Mouse (Mus musculus) midbrain, embryonic 10.5 days (tissue): ENCODE results near the gene Paqr3. TPM values are rescaled to one million over a fixed set of nuclear protein-coding genes. Genes with fewer than 3 reads are reported as not detected.

Experiments
- DNase-seq: peaks from one replicate; pipeline ENCODE4 v3.0.0-alpha.2; 2017; ENCODE audit warnings: low spot score
- H3K27ac ChIP-seq: fragments of 300-500 bp; sonication (generic); replicated peaks from 2 replicates; pipeline ENCODE4 v1.5.1; 2016; ENCODE audit warnings: mild to moderate bottlenecking
- H3K27me3 ChIP-seq: fragments of 300-500 bp; sonication (generic); 2 replicates; pipeline ENCODE4 v1.6.1; 2016; ENCODE audit warnings: low read depth, mild to moderate bottlenecking; ENCODE audit not compliant: poor library complexity, severe bottlenecking
- H3K36me3 ChIP-seq: fragments of 300-500 bp; sonication (generic); 2 replicates; pipeline ENCODE4 v1.6.1; 2016; ENCODE audit warnings: mild to moderate bottlenecking, moderate library complexity
- H3K4me1 ChIP-seq: fragments of 300-500 bp; sonication (generic); 2 replicates; pipeline ENCODE4 v1.6.1; 2016
- H3K4me3 ChIP-seq: fragments of 300-500 bp; sonication (generic); 2 replicates; pipeline ENCODE4 v1.5.1; 2016; ENCODE audit warnings: mild to moderate bottlenecking, moderate library complexity
- H3K9me3 ChIP-seq: fragments of 300-500 bp; sonication (generic); replicated peaks from 2 replicates; pipeline ENCODE4 v1.6.1; 2016; ENCODE audit warnings: mild to moderate bottlenecking
- WGBS: fragments of 180-500 bp; shearing (Covaris S2); methylation state at CpG from one replicate; pipeline ENCODE4 v1.1.7; 2016; 5-methylcytosine and 5-hydroxymethylcytosine counted together
- polyA plus RNA-seq: library from polyadenylated mRNA; unstranded; fragments of >200 nt; fragmentation: Nextera tagmentation; extraction: Ambion mirVana; gene quantifications from 2 replicates; pipeline ENCODE4 v1.2.1, GENCODE M21; 2016

Paqr3 gene
- polyA plus RNA-seq, 1 experiment from 2014 or later = 8.4 TPM

DNA sequence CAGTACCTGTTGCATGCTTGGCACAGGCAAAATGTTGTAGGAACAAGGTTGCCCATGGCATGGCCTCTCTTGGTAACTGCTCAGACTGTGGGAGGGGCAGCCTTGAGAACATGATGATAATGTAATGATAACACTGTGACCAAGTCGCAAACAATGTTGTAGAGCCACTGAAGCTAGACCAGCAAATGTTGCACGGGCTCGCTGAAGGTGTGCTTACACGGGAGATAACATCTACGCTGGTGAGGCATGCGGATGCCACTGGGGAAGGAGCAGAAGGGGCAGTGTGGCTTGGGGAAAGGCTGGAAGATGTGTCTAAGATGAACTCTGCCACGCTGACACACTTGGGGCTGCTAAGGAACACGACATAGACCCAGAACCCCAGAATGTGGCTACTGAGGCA lies 11.4 kb downstream of the Paqr3 start:
- 95% methylated on average over 8 of the region's 8 CpGs for WGBS
- DNase-seq = no peak
- H3K9me3 ChIP-seq = no peaks in the 10 kb centered on the region
- H3K4me1 ChIP-seq = peaks cover 5% of the 10 kb centered on the region
- H3K36me3 ChIP-seq = peaks cover 37% of the 10 kb centered on the region
- H3K27me3 ChIP-seq = no peaks in the 10 kb centered on the region
- H3K4me3 ChIP-seq = no peak overlapping the region
- no peak overlapping the region for H3K27ac ChIP-seq

DNA sequence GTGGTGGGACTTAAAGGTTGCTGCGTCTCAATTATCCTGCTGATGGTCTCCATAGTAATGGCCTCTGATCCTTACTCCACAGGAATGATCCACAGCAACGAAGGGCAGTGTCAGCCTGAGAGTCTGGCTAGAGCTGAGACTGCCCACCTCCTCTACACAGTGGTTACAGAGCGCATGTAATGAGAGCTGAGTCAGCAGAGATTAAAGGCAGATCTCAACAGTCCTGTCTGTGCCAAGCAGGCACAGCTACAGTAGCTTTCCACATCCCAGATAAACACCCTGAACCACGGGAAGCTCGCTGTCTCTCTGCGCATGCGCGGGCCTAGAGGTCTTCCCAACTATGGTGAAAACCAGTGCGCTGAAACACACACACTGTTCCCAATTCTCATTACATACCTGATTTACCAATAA lies 13.8 kb downstream of the Paqr3 start:
- Histone ChIP-seq H3K4me3 (no peak overlapping the region), H3K36me3 (peaks cover 38% of the 10 kb centered on the region), H3K27me3 (no peaks in the 10 kb centered on the region), H3K9me3 (no peaks in the 10 kb centered on the region), H3K4me1 (peaks cover 5% of the 10 kb centered on the region), H3K27ac (no peak overlapping the region)
- 73% methylated on average over 9 of the region's 9 CpGs for WGBS
- DNase-seq = peak; percentile 24

DNA sequence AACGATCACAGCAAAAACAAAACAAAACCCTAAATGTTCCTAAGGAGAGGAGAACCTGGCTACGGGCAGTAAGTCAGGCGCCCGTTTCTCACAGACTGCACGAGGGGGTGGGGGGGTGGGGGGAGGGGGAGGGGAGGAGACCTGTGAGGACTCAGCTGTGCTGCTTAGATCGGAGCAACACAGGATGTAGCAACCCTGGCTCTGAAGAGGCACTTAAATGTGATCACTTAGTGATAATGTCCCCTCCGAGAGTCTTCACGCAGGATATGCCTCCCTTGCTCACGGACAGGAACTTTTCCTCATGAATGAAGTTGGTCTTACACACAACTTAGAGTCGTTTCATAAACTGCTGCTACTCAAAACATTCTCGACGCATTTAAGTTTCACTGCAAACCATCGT lies 16.1 kb downstream of the Paqr3 start:
- Histone ChIP-seq H3K27ac (no peak overlapping the region), H3K36me3 (peaks cover 29% of the 10 kb centered on the region), H3K4me3 (no peak overlapping the region), H3K27me3 (no peaks in the 10 kb centered on the region), H3K9me3 (no peaks in the 10 kb centered on the region), H3K4me1 (peaks cover 5% of the 10 kb centered on the region)
- 77% methylated on average over 13 of the region's 13 CpGs for WGBS
- DNase-seq = no peak

DNA sequence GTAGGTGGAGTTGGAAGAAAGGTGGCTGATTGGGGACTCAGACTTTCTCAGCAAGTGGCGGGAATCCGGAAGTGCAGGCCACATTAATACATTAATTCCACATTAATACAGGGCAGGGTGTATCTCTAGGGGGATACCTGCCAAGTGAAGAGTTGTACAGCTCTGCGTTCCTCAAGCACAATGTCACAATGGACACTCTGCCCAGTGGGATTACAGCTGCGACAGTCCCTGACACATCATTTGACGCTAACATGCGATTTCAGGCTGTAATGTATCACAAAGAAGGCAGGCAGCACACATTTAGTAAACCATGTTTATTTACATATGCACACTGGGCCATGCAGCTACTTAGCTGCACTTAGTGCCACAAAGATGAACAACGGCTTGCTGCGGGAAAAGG lies 18.4 kb downstream of the Paqr3 start:
- Histone ChIP-seq H3K27ac (no peak overlapping the region), H3K4me1 (peaks cover 5% of the 10 kb centered on the region), H3K4me3 (no peak overlapping the region), H3K36me3 (peaks cover 24% of the 10 kb centered on the region), H3K27me3 (no peaks in the 10 kb centered on the region), H3K9me3 (no peaks in the 10 kb centered on the region)
- no peak for DNase-seq
- 84% methylated on average over 8 of the region's 8 CpGs for WGBS

DNA sequence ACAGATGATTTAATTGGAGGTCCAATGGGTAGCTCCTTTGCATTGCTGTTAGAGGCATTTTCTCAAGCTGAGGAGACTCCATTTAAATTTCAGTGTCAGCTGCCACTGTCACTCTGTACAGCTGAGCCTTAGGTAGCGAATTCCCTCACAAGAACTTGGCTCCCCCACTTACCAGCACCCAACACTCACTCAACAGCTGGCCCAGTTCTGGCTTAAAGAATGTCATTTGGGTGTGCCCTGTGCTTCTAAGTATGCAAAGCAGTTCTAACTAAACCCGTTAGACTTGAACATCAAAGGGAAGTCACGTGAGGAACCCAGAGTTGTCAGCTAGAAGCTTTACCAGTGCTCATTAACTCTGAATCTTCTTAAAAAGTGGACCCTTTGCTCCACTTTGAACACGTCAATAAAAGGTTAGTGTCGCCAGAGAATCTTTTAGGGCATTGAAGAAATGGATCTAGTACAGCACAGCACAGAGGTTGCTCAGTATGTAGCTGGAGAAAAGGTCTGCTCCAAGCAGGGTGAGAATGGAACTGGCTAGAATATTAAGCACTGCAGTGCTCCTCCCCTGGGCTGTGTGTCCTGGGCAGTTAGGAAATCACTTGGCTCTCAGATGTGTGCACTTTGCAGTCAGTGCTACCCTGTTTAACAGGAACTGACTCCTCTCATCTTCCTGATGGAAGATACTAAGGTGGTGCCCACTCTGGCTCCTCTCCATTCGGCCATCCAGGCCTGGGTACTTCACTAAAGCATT lies 21.2 kb downstream of the Paqr3 start:
- Histone ChIP-seq H3K4me1 (no peaks in the 10 kb centered on the region), H3K4me3 (no peak overlapping the region), H3K27ac (no peak overlapping the region), H3K9me3 (no peaks in the 10 kb centered on the region), H3K36me3 (peaks cover 33% of the 10 kb centered on the region), H3K27me3 (no peaks in the 10 kb centered on the region)
- 80% methylated on average over 6 of the region's 6 CpGs for whole genome bisulfite sequencing
- DNase-seq = no peak

DNA sequence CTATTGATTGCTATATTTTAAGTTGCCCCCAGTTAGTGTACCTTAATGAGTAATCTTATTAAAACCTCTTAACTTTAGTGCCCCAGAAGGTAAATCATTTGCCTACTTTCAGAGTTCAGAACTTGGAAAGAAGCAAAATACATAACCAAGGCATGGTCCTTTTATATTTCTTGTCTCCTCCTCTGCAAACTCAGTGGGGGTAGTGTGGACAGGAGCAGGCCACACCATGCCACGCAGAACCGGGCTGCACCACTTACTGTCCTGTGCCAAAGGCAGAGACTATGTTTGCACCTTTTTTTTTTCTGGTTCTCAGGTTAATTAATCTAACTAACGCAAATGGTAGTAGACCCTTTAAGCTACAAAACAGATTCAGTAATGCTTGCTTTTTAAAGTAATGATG lies 22.0 kb downstream of the Paqr3 start:
- Histone ChIP-seq H3K9me3 (no peaks in the 10 kb centered on the region), H3K4me3 (no peak overlapping the region), H3K36me3 (peaks cover 32% of the 10 kb centered on the region), H3K4me1 (no peaks in the 10 kb centered on the region), H3K27me3 (no peaks in the 10 kb centered on the region), H3K27ac (no peak overlapping the region)
- 89% methylated on average over 3 of the region's 3 CpGs for WGBS
- no peak for DNase-seq

DNA sequence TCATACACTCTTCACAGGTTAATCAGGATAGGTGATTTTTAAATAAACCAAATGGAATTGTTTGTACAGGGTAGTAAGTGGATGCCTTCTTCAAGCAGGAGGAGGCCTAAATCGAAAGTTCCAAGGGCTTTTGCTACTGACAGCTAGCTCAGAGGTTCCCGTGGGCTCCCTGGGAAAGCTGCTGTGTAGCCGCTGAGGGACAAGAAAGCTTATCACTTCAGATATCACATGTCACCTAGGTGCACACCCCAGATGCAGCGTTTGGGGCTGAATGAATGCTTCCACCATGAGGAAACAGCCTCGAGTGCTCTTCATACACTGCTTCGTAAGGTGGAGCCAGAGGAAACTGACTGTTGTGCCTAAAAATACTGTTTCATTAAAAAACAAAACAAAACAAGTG lies 23.2 kb downstream of the Paqr3 start:
- Histone ChIP-seq H3K9me3 (no peaks in the 10 kb centered on the region), H3K27me3 (no peaks in the 10 kb centered on the region), H3K27ac (no peak overlapping the region), H3K4me3 (no peak overlapping the region), H3K4me1 (no peaks in the 10 kb centered on the region), H3K36me3 (peaks cover 32% of the 10 kb centered on the region)
- DNase-seq = no peak
- WGBS = 93% methylated on average over 6 of the region's 6 CpGs

DNA sequence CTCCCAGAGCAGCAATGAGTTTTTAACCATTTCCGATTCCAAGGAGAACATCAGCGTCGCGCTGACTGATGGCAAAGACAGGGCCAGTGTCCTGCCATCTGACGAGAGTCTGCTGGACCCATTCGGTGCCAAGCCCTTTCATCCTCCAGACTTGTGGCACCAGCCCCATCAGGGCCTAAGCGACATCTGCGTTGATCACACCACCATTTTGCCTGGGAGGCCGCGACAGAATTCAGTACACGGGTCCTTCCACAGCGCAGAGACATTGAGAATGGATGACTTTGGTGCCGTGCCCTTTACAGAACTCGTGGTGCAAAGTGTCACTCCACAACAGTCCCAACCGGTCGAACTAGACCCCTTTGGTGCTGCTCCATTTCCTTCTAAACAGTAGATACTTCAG lies 23.6 kb downstream of the Paqr3 start:
- Histone ChIP-seq H3K27ac (no peak overlapping the region), H3K36me3 (peaks cover 35% of the 10 kb centered on the region), H3K4me1 (no peaks in the 10 kb centered on the region), H3K9me3 (no peaks in the 10 kb centered on the region), H3K4me3 (no peak overlapping the region), H3K27me3 (no peaks in the 10 kb centered on the region)
- DNase-seq = no peak
- 93% methylated on average over 16 of the region's 16 CpGs for WGBS

DNA sequence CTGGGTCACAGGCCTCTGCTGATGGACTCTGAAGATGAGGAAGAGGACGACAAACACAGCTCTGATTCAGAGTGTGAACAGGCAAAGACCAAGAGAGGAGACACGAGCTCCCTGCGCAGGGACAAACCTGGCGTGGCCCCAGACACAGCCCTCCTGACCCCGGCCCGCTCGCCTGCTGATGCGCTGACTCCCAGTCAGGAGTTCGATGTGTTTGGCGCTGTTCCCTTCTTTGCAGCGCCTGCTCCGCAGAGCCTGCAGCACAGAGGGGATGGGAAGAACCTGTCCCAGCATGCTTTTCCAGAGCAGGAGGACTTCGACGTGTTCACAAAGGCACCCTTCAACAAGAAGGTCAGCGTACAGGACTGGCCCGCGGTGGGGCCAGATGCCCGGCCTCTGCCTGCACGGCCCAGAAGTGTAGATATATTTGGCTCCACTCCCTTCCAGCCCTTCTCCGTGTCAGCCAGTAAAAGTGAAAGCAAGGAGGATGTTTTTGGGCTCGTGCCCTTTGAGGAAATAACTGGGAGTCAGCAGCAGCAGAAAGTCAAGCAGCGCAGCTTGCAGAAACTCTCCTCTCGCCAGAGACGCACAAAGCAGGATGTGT lies 24.3 kb downstream of the Paqr3 start:
- H3K27me3 ChIP-seq = no peaks in the 10 kb centered on the region
- H3K27ac ChIP-seq = no peak overlapping the region
- H3K9me3 ChIP-seq = no peaks in the 10 kb centered on the region
- no peak overlapping the region for H3K4me3 ChIP-seq
- WGBS = 93% methylated on average over 24 of the region's 24 CpGs
- H3K36me3 ChIP-seq = peaks cover 35% of the 10 kb centered on the region
- no peak for DNase-seq
- H3K4me1 ChIP-seq = no peaks in the 10 kb centered on the region

DNA sequence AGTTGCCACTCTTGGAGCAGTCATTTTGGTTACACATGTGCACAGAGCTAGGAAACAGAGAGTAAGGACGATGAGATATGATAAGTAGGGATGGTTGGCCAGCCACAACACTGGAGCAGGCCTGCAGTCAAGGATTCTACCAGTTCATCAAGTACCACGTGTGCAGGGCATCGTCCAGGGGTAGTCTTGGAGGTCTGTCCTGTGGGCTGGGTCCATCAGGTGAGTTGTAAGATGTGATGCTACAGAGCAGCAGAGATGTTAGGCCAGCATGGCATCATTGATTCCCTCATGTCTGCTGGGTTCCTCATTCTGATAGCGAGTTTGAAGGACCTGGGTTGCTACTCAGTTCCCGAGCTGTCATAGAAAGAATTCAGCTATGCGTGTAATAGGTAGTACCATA lies 26.3 kb downstream of the Paqr3 start:
- DNase-seq = no peak
- no peaks in the 10 kb centered on the region for H3K27me3 ChIP-seq
- H3K9me3 ChIP-seq = no peaks in the 10 kb centered on the region
- no peaks in the 10 kb centered on the region for H3K4me1 ChIP-seq
- peaks cover 31% of the 10 kb centered on the region for H3K36me3 ChIP-seq
- WGBS = 90% methylated on average over 6 of the region's 6 CpGs
- no peak overlapping the region for H3K27ac ChIP-seq
- no peak overlapping the region for H3K4me3 ChIP-seq

DNA sequence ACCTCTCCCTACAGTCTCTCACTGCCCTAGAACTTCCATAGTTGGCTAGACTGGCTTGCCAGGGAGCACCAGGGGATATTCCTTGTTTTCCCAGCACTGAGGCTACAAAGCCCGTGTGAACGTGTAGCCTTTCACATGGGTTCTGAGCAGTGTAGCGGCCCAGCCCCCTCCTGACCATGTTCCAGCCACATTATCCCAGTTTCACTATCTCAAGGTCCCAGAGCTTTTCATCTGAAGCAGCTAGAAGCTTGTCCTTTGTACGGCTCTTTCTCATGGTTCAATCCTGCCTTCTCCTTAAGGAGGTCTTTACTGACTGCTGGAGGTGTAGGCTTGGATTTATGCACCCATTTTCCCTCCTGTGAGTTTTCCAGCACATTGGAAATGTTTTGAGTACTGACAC lies 26.9 kb downstream of the Paqr3 start:
- Histone ChIP-seq H3K4me3 (no peak overlapping the region), H3K27ac (no peak overlapping the region), H3K36me3 (peaks cover 29% of the 10 kb centered on the region), H3K9me3 (no peaks in the 10 kb centered on the region), H3K4me1 (0 out of 2 replicates have a peak, but pooled peaks cover 2% of the 10 kb centered on the region), H3K27me3 (no peaks in the 10 kb centered on the region)
- DNase-seq = no peak
- 86% methylated on average over 4 of the region's 4 CpGs for WGBS

DNA sequence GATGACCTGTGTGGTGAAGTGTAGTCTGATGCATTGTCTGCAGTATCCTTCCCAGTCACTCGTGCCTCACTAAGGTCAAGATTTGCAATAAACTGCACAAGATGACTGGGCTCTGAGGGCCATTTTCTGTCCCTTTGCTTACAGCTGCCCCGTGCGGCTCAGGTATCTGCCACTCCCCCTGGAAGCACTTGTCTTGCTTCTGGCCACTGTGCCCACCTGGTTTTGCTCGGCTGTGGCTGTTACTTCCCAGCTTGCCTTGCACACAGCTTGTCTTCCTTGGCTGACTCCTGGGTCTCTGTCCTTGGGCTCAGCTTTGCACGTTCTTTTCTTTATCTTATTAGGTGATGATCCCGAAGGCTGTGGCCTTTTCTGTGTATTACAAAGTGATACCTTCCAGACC lies 27.7 kb downstream of the Paqr3 start:
- WGBS = 91% methylated on average over 6 of the region's 6 CpGs
- H3K4me3 ChIP-seq = no peak overlapping the region

DNA sequence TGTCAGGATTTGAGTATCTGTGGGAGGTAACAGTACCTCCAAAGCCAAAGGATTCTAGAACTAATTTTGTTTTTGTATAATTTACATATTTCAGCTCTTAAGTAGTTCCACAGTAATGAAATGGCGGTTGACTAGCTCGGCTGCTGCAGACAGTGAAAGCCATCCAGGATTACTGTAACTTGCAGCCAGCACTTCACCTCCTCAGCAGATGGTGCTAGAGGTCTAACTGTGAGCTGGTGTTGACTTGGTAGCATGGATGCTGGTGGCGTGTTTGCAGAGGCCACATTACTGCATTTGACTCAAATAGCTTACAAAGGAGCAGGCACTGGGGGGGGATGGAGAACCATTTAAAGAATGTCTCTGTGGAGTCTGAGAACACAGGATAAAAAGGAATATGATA lies 29.9 kb downstream of the Paqr3 start:
- Histone ChIP-seq H3K27me3 (no peaks in the 10 kb centered on the region), H3K9me3 (no peaks in the 10 kb centered on the region), H3K36me3 (0 out of 2 replicates have a peak, but pooled peaks cover 12% of the 10 kb centered on the region), H3K27ac (no peak overlapping the region), H3K4me3 (no peak overlapping the region), H3K4me1 (peaks cover 10% of the 10 kb centered on the region; the same call in 1 of the 2 replicates)
- DNase-seq = no peak
- 79% methylated on average over 3 of the region's 3 CpGs for WGBS

More for the DNA sequence above, 27.7 kb downstream of the Paqr3 start:
- Histone ChIP-seq H3K9me3 (no peaks in the 10 kb centered on the region), H3K4me1 (peaks cover 7% of the 10 kb centered on the region; the same call in 1 of the 2 replicates), H3K27ac (no peak overlapping the region), H3K36me3 (peaks cover 29% of the 10 kb centered on the region), H3K27me3 (no peaks in the 10 kb centered on the region)
- no peak for DNase-seq
